Mouse (Mus musculus) gonadal fat pad, adult 2 months (tissue): ENCODE measurements around the gene Slc25a30. TPM values are rescaled to one million over a fixed set of nuclear protein-coding genes. Genes with fewer than 3 reads are reported as not detected.

Experiments
- DNase-seq: peaks from one replicate; pipeline ENCODE4 v3.0.0-alpha.2; 2012; ENCODE audit warnings: low read depth
- polyA plus RNA-seq: library from polyadenylated mRNA; depleted of rRNA; stranded (reverse); fragments of >200 nt; gene quantifications from 2 replicates; pipeline ENCODE4 v1.2.3, GENCODE M21; 2012; rRNA removed

Slc25a30 gene
- polyA plus RNA-seq, 1 experiment = 16.2 TPM

GRCm38 (mm10) chr14:75747960-75748359 lies 38.9 kb downstream of the Slc25a30 start:
- DNase-seq = no peak

GRCm38 (mm10) chr14:75741904-75742303 lies 44.9 kb downstream of the Slc25a30 start:
- no peak for DNase-seq

- DNase-seq = no peak
These were observed 51.2 kb downstream of the Slc25a30 start for GRCm38 (mm10) chr14:75735597-75735996.

- DNase-seq = no peak
These were observed 54.2 kb downstream of the Slc25a30 start for GRCm38 (mm10) chr14:75732631-75733030.

GRCm38 (mm10) chr14:75731361-75731760 lies 55.5 kb downstream of the Slc25a30 start:
- no peak for DNase-seq

- DNase-seq = no peak
These were observed 58.7 kb downstream of the Slc25a30 start for GRCm38 (mm10) chr14:75728111-75728510.

GRCm38 (mm10) chr14:75727046-75727445 lies 59.8 kb downstream of the Slc25a30 start:
- DNase-seq = no peak

GRCm38 (mm10) chr14:75722816-75723215 lies 64.0 kb downstream of the Slc25a30 start:
- DNase-seq = no peak

- no peak for DNase-seq
These were observed 64.8 kb downstream of the Slc25a30 start for GRCm38 (mm10) chr14:75721977-75722563.

- DNase-seq = no peak
These were observed 66.7 kb downstream of the Slc25a30 start for GRCm38 (mm10) chr14:75720121-75720520.

- no peak for DNase-seq
These were observed 70.4 kb downstream of the Slc25a30 start for GRCm38 (mm10) chr14:75716410-75716809.

- no peak for DNase-seq
These were observed 73.2 kb downstream of the Slc25a30 start for GRCm38 (mm10) chr14:75713661-75714060.

- no peak for DNase-seq
These were observed 74.2 kb downstream of the Slc25a30 start for GRCm38 (mm10) chr14:75712687-75713086.

- no peak for DNase-seq
These were observed 75.1 kb downstream of the Slc25a30 start for GRCm38 (mm10) chr14:75711731-75712130.

Other genes with a start within 250 kb of the Slc25a30 start
- gene Spert, start 193.9 kb downstream of the Slc25a30 start, polyA plus RNA-seq = 3.7 and 5.5 TPM in 2 replicates
- gene Erich6b, start 144.8 kb downstream of the Slc25a30 start, polyA plus RNA-seq = not detected in 2 replicates
- 16.5 and 17.7 TPM in 2 replicates for gene Cog3, start 32.5 kb downstream of the Slc25a30 start, polyA plus RNA-seq
- 2,435 and 2,516 TPM in 2 replicates for gene Tpt1, start 58.1 kb upstream of the Slc25a30 start, polyA plus RNA-seq
- gene Kctd4, start 168.0 kb upstream of the Slc25a30 start, polyA plus RNA-seq = not detected in 2 replicates
- gene Gtf2f2, start 223.8 kb upstream of the Slc25a30 start, polyA plus RNA-seq = 3.1 and 4.6 TPM in 2 replicates